Mouse (Mus musculus): ENCODE results near the gene Slc24a2. TPM values are rescaled to one million over a fixed set of nuclear protein-coding genes. Genes with fewer than 3 reads are reported as not detected.

The Slc24a2 gene
- total RNA-seq, 2 experiments from 2014 or later: 171 to 172 TPM

DNA sequence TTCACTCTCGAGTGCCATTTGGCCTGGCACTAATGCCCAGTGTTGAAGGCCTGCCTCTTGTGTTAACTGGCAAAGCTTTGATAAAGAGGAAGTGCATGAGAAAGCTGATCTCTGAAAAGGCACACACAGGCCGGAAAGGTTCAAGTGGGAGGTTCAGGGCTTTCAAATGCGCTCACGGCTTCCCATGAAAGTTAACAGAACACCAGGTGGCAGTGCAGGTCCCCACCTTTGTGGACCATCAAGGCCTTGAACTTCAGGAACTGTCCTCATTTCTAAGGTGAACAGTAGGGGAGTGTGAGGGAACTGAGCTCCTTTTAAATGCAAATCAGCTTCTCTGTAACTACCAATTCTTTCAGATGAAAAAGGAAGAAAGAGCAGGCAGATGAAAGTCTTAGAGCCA, 110.5 kb downstream of the Slc24a2 start:
- no peak for DNase-seq (ENCODE audit: low spot score in 2 of 2)

DNA sequence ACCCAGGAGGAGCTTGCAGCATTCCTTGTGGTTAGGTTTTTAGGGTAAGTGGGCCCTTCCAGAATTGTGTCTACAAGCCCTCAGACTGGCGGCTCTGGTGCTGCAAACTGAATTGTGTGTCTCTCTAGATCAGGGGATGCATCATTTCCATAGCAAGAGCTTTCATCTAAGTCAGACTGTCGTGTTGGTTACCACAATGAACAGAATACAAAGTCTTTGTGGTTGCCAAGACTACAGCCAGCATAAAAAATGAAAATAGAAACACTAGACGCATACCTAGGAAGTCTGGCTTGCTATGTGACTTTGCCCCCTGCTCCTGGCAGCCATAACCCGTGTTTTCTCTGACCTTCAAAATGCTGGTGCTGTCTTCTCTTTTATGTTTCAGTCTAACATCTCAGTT, 114.6 kb downstream of the Slc24a2 start:
- no peak for DNase-seq (ENCODE audit: low spot score in 2 of 2)

DNA sequence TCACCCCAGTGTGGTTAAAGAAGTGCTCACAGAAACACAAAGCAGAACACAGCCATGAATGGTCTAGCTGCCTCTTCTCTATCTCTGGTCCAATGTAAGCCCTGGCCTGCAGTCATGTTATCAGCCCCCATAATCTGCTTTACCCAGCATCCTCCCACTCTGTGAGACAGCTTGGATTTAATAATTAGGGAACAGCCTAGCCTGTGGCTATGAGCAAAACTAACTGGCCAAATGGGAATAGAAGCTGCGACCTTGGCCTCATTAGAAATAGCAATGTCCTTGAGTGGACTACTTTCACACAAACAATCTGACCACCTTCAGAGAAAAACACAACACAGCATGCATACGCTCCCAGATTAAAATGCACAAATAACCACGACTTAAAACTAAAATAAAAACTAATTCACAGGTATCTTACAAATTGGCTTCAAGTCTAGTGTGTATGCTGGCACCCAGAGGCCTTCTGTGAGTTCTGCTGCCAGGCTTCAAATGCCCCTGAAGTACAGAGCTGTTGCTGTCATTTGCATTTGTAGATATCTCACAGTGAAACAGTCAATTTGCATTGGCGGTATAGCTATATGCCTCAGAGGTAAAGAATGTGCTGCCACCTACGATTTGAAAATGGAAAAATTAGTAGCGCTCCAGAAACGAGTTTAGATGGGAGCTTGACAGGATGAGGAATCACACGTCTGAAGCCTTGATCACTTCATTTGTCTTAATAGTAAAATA, 120.8 kb downstream of the Slc24a2 start:
- DNase-seq (ENCODE audit: low spot score in 2 of 2): no peak

DNA sequence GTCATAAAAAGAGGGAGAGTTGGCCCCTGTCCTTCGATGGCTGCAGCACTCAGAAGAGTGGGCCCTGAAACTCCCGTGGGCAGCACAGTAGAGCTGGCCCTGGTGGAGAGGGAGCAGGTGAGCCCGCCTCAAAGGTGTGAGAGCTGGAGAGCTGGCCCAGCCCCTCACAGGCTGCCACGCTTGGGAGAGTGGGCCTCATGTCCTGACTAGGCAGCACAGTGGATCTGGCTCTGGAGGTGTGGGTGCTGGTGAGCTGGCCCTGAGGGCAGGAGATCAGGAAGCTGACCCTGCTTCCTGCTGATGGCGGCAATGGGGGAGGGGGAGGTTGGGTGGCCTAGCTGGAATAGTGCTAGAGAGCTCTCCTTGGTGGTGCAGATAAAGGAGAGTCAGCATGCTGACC, 129.3 kb downstream of the Slc24a2 start:
- no peak for DNase-seq (ENCODE audit: low spot score in 2 of 2)

DNA sequence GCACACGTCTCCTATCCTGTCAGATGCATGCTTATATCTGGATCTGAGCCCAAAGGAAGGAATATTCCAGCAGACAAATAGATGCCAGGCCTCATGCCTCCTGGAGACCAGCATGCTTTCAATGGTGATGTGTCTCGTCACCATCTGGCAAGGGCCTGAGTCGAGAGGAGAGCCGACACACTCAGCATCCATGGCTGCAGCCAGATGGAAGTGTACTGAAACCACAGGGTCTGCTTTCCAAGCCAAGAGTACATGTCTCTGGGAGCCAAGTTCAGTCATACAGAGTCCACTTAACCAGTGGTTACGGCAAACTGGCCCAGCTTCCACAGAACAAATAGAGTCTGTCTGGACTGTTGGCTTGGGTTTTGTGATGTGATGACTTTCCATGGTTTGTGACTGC, 134.1 kb downstream of the Slc24a2 start:
- peak; percentile 40 to 57 for DNase-seq (ENCODE audit: low spot score in 2 of 2)

DNA sequence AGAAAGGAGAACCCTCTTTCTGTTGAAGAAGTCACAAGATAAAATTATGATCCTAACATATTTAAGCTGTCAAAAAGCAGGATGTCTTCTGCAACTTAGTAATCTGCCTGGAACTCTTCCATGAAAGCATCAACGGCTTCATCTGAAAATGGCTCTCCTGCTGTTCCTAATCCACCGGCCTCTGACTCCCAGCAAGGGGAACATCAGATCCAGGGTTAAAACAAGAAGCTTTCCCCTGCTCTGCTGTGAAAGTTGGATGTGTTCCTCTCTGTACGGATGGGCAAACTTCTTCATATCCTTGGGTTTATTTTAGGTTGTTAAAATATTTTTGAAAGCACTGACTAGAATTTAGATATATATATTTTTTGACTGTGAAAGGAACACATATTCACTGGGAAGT, 136.7 kb downstream of the Slc24a2 start:
- DNase-seq (ENCODE audit: low spot score in 2 of 2): no peak

DNA sequence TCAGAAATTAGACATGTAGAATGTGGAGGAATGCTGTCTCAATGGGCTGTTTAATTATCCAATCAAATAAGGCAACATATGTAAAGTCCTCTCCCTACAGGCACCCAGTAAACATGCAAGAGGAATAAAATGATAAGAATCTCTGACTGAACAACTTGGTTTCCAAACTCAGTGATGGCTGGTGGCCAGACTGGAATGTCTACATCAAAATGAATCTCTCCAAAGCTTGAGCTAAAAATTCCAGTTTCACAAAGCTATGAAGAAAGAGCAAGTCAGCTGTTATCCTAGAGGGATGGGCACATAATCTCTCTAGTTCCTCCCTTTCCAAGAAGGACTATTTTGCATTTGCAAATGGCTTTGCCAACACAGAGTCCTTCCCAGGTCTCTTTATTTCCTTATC, 139.4 kb downstream of the Slc24a2 start:
- DNase-seq (ENCODE audit: low spot score in 2 of 2): no peak

DNA sequence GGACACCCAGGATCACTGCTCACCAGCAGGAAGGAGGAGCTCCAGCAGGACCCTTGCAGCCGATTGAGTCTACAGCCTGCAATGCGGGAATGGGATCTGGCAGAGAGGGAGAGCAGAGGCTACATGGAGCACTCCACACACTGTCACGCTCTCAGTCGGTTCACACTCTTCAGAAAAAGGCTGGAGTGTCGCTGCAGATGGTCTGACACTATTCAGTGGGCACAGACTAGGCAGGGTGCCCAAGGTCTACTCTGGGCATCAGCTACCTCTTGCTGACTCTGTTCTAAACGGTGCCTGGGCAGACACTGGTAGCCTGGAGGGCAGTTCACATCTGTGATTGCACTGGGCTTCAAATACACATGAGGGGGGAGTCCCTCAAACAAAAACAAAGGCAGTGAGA, 141.6 kb downstream of the Slc24a2 start:
- DNase-seq (ENCODE audit: low spot score in 2 of 2): peak in 1 of 2 experiments; percentile 32

DNA sequence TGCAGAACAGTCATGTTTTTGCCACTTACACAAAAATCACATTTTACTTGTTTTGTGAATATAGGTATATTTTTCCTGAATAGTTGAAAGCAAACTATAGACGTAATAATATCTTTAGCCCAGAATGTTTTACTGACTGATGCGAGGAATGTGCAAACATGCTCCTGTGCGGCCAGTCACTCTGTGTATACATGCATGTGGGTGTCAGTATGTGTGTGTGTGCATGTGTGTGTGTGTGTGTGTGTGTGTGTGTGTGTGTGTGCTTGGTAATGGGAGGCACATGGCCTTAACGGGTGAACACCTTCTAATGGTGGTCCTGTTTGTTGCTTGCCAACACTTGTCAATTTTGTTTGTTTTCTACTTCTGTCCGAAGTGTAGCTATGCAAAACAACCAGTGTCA, 142.7 kb downstream of the Slc24a2 start:
- DNase-seq (ENCODE audit: low spot score in 2 of 2): no peak

DNA sequence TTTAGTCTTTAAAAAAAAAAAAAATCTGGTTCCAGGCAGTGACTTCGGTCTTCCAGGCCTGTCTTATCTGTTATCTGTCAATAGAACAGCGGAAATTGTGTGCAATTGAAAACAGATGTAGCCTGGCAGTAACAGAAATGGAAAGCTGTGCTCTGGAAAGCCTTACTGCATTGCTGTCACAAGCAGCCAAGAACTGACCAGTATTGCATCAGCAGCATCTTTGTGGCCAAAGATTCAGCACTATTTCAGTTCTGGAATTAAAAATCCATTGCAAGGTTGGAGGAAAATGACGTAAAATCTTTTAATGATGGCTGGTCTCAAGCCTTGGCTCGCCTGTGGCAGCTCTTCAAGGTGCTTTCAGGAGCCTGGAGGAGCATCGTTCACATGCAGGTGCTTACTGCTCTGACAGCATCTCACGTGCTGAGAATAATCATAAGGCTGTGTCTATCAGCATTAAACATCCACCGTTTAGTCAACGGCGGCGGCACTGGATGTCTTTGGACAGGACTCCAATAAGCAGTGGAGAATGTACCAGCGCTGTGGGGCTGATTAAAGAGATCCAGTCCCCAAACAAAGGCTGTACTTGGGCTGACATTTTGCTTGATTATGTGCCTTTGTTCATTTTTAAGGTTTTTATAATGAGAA, 143.2 kb downstream of the Slc24a2 start:
- no peak for DNase-seq (ENCODE audit: low spot score in 2 of 2)

DNA sequence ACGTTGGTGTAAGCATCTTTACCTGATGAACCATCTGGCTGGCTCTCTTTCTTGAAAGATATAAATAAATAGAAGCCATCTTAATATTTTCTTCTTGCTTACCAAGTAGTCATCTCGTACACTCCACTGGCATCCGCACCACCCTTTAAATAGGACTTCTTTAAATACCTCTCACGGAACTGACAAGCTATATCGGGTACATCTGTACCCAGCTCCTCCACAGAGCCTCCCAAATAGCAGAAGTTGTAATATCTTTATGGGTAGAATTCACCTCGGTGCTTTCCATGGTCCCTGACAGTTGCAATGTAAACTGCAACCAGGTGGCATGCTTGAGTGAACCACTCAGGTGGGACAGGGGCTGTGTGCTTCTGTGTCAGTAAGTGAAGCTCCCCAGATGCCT, 149.0 kb downstream of the Slc24a2 start:
- no peak for DNase-seq (ENCODE audit: low spot score in 2 of 2)

DNA sequence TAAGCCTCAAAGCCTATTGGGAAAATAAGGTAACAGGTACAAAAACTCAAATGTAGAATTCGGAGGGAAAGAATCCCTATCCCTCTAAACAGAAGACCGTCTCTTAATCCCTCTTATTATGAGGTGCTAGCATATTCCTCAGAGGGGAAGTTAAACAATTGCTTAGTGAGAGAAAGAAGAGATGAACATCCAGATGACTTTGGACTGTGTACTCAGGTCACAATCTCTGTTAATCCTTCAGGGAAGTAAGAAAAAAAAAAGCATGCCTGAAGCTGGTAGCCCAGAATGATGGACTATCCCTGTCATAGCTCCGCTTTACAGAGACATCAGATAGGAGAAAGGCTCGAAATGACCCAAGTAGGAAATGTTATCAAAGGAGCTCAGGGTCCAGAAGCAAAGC, 151.0 kb downstream of the Slc24a2 start:
- no peak for DNase-seq (ENCODE audit: low spot score in 2 of 2)

DNA sequence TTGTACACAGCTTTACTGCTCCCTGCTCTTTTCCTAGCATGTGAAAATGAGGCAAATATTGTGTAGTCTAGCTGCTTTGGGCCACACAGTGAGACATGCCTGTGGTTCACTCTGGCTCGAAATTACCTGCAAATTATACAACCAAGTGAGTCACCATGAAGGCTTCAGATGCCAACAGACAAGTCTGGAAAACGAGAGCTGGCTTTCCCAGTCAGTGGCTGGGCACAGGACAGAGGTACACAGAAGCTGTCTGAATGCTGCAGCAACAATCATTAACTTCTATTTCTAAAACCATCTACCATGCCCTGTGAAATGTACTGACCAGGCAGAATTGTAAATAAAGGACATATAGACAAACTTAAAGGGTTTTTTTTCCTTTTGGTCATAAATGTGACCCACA, 151.6 kb downstream of the Slc24a2 start:
- no peak for DNase-seq (ENCODE audit: low spot score in 2 of 2)

DNA sequence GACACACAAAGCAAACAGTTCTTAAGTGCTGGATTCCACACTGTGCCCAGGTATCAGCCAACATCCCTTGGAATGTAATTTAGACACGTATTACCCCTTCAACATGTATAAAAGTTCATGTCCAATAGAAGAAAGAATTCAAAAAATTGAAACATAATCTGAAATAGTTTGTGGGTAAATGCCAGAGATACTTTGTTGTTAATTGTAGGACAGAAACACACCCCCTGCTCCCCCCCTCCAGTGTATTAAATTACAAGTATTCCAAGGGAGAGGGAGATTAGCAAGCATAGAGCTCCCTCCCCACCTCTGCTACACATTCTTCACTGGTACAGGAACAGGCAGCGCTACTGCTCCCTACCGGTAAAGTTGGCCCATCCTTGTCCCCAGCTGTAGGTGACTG, 154.5 kb downstream of the Slc24a2 start:
- no peak for DNase-seq (ENCODE audit: low spot score in 2 of 2)

DNA sequence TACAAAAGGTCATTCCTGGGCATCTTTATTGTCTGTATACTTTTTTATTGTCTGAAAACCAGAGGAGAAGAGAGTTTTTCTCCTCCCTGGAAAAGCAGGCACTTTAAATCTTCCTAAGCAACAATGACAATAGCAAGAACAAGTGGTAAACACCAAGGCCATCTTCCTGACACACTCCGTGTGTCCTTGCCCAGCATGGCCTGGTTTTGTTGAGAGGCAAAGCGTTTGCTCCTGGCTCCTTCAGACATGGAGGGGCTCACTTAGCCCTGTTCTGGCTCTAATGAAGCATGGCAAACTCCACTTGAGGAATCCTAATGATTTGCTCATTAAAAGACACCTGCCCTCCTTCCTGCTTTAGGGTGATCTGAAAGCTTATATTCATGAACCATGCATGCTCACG, 162.2 kb downstream of the Slc24a2 start:
- no peak for DNase-seq (ENCODE audit: low spot score in 2 of 2)

DNA sequence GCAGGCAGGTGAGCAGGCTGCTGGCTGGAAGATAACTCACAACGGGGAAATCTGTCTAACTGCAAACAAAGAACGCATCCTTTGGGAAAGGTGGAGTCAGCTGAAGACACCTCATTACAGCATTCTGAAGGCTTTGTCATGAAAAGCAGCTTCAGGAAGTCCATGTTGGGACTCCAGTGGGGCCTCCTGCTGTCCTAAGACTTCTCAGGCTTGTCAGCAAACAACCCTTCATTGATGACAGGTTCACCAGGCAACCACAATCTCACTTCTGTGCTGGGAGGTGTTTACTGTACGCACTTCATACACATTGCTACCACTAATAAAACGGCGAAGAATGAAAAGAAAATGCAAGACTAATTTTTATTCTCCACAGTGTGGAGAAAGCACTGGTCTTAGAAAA, 165.1 kb downstream of the Slc24a2 start:
- DNase-seq (ENCODE audit: low spot score in 2 of 2): no peak

DNA sequence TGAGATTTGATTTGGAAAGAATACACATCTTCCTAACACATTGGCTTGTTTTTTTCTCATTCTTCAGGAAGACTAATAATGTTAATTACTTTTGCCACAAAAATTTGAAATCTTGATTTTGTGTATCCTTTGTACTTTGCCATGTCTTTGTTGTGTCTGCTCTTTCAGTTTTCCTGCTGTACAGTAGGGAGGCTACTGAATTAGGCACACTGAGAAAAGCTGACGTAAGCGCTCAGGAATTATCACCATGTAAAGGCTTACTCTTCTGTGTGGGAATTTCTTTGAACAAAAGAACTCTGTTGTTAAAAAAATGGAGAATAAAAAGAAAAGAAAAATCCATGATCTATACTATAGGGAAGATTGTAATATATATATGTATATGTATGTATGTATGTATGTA, 165.7 kb downstream of the Slc24a2 start:
- DNase-seq (ENCODE audit: low spot score in 2 of 2): no peak

DNA sequence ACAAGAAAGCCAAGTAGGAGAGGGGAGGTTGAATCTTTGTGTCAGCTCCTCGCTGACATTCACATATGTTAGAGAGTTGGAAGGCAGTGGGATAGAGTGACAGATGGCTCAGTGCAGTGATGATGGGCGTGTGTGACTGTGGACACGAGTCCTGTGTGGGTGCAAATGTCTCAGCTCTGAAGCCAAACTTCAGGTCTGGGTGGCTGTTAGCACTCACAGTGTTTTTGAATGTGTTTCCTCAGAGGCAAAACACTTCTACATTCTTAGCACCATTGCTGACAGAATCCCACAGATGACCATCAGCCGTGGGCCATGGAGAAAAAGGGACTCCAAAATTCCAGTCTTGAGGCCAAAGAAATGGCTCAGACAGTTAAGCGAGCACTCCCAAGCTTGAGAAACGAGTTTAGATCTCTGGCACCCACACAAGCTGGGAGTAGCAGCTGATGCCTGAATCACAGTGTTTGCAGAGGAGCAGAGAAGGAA, 167.5 kb downstream of the Slc24a2 start:
- no peak for DNase-seq (ENCODE audit: low spot score in 2 of 2)

DNA sequence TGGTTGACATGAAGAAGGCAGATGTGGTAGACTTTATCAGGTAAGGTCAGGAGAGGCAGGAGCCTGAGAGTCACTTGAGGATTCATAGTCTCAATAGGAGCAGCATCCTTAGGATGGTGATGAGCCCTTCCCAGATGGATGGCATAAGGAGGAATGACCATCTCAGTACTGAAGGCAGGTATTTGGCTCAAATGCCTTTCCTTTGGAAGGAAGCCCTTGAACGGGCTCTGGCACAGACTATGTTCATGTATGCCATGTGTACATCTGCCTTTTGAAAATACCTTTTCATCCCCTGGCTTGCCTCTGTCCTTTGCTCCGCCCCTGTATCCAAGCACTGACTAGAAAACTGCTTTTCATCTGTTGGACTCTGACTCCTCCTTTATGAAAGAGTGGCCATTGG, 168.6 kb downstream of the Slc24a2 start:
- no peak for DNase-seq (ENCODE audit: low spot score in 2 of 2)

DNA sequence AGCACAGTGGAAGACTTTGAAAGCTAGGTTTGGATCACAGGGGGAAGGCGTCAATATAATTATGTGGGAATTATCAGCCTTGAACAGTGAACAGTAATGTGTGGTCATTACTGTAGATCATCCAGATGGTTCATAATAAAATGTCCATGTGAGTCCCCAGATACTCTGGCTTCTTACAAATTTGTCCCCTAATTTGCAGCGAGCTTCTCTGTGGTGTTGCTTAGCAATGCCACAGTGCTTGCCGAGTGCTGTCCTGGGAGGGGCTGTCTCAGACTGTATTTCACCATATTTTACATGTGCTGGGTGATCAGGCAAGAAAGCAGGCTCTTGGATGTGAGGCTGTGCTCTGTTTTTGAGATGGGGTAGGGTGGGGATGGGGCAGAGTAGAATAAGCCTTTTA, 172.7 kb downstream of the Slc24a2 start:
- no peak for DNase-seq (ENCODE audit: low spot score in 2 of 2)

DNA sequence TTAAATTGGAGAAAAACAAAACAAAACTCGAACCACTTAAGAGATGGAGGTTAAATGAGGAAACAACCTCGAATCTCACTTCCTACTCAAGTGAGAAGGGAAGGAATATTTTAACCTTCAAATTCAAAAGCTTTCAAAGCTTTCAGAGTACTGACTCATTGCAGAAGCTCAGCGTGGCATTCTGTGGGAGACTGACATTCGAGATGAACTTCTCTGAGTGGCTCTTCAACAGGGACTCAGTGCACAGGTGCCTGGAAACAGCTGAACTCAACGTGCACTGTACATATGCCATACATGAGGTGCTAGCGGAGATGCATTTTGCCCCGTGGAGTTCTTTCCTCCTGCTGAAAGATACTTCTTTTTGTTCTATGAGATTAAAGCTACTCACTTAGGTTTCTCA, 174.5 kb downstream of the Slc24a2 start:
- no peak for DNase-seq (ENCODE audit: low spot score in 2 of 2)

DNA sequence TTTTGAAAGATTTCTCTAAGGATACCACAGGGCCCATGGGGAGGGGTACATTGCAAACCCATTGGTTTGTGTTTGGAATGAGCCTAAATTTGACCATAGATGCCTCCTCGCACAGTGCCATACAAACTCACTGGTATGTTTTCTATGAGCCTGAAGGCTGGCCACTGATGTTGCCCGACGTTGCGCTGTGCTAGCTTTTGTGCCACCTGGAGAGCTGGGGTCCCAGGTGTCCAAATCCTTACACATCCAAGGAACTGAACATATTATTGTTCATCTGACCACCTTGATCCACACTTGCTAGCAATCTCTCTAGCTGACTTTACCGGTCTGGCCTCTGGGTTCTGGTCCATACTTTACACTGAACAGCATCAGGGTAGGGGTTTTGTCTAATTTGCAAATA, 177.4 kb downstream of the Slc24a2 start:
- no peak for DNase-seq (ENCODE audit: low spot score in 2 of 2)

DNA sequence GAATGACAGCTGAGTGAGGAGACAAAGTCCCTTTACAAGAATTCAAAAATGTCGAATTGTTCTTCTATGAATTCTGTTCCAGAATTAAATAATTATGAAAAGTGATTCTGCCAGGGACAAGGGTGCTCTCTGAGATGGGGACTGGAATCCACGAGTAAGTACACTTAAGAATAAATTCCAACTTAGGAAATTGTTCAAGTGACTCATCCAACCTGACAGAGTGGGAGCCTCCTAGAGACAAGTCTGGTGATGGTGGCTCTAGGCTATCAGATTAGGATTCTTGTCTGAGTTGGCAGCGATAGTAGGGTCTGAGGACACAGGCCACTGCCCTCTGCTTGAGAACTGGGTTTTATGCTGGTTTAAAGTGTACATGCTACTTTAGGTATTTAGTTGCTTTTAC, 181.2 kb downstream of the Slc24a2 start:
- no peak for DNase-seq (ENCODE audit: low spot score in 2 of 2)
